29 mouse cellular contexts compared by ENCODE assay signal in genomic region chr16:91989332-91989731, GRCm38 (mm10).
"Had no signal": no experiment of that assay in that cellular context is flagged by ENCODE, and none has a peak within 500 bp of the region (broad histone marks: within the 10 kb centered on the region; RNA-seq: fewer than 3 reads in every experiment).

No protein-coding gene starts in this region.

- H3K4me2 ChIP-seq: limb, embryonic 12.5 days; limb, embryonic 13.5 days; limb, embryonic 15.5 days; liver, embryonic 11.5 days; liver, embryonic 12.5 days; liver, embryonic 13.5 days; liver, embryonic 15.5 days; lung, embryonic 14.5 days; lung, embryonic 15.5 days; midbrain, embryonic 11.5 days; midbrain, embryonic 12.5 days; midbrain, embryonic 13.5 days; midbrain, embryonic 15.5 days had no signal

- H3K4me1 ChIP-seq: limb, embryonic 10.5 days; limb, embryonic 12.5 days; limb, embryonic 13.5 days; limb, embryonic 15.5 days; liver, embryonic 12.5 days; liver, embryonic 13.5 days; liver, embryonic 15.5 days; lung, embryonic 15.5 days; midbrain, embryonic 10.5 days; midbrain, embryonic 12.5 days; midbrain, embryonic 13.5 days; midbrain, embryonic 15.5 days had no signal

- H3K36me3 ChIP-seq: limb, embryonic 10.5 days; limb, embryonic 12.5 days; limb, embryonic 13.5 days; limb, embryonic 15.5 days; liver, embryonic 12.5 days; liver, embryonic 13.5 days; liver, embryonic 15.5 days; lung, embryonic 15.5 days; midbrain, embryonic 10.5 days; midbrain, embryonic 12.5 days; midbrain, embryonic 13.5 days; midbrain, embryonic 15.5 days had no signal

- H3K27me3 ChIP-seq: limb, embryonic 12.5 days; limb, embryonic 13.5 days; limb, embryonic 15.5 days; liver, embryonic 13.5 days; liver, embryonic 15.5 days; lung, embryonic 15.5 days; midbrain, embryonic 12.5 days; midbrain, embryonic 13.5 days; midbrain, embryonic 15.5 days had no signal

- H3K9ac ChIP-seq: limb, embryonic 12.5 days; limb, embryonic 13.5 days; limb, embryonic 15.5 days; liver, embryonic 12.5 days; liver, embryonic 13.5 days; liver, embryonic 14.5 days; liver, embryonic 15.5 days; liver, postnatal 0 days; lung, embryonic 14.5 days; lung, embryonic 15.5 days; midbrain, embryonic 12.5 days; midbrain, embryonic 13.5 days; midbrain, embryonic 15.5 days had no signal

- H3K27ac ChIP-seq: limb, embryonic 10.5 days; limb, embryonic 12.5 days; limb, embryonic 13.5 days; limb, embryonic 15.5 days; liver, embryonic 12.5 days; liver, embryonic 13.5 days; liver, embryonic 14.5 days; liver, embryonic 15.5 days; lung, embryonic 15.5 days; macrophage; midbrain, embryonic 10.5 days; midbrain, embryonic 12.5 days; midbrain, embryonic 13.5 days; midbrain, embryonic 15.5 days had no signal

- H3K4me3 ChIP-seq: limb, embryonic 10.5 days; limb, embryonic 12.5 days; limb, embryonic 13.5 days; limb, embryonic 15.5 days; liver, embryonic 12.5 days; liver, embryonic 13.5 days; liver, embryonic 15.5 days; lung, embryonic 15.5 days; megakaryocyte, embryonic 14.5 days; midbrain, embryonic 10.5 days; midbrain, embryonic 12.5 days; midbrain, embryonic 13.5 days; midbrain, embryonic 15.5 days; myocyte had no signal

- DNase-seq: left cerebral cortex, postnatal 4 days; liver; liver, embryonic 13.5 days; liver, postnatal 0 days; lung, adult 18-20 months; lung, adult 2 months; lung, embryonic 14.5 days; lung, postnatal 10 days; lung, postnatal 14 days; lung, postnatal 36 days; lung, postnatal 4 days; midbrain, embryonic 14.5 days had no signal

- H3K9me3 ChIP-seq: limb, embryonic 10.5 days; limb, embryonic 12.5 days; limb, embryonic 15.5 days; liver, embryonic 12.5 days; liver, embryonic 13.5 days; liver, embryonic 15.5 days; lung, embryonic 15.5 days; midbrain, embryonic 10.5 days; midbrain, embryonic 13.5 days; midbrain, embryonic 15.5 days had no signal
